Mouse (Mus musculus) frontal cortex, adult 2 months (tissue): ENCODE results near the gene Ephb2. TPM values are rescaled to one million over a fixed set of nuclear protein-coding genes. Genes with fewer than 3 reads are reported as not detected.
A peak's percentile ranks its signal among the peaks of the same experiment; 100 is the strongest.

Experiments
- DNase-seq, 2 experiments: peaks; one replicate each; pipeline ENCODE4 v3.0.0; 2022; ENCODE audit warnings: low spot score in 1 of 2; ENCODE audit errors: extremely low spot score in 1 of 2
- polyA plus RNA-seq: library from polyadenylated mRNA; depleted of rRNA; stranded (reverse); fragments of >200 nt; gene quantifications from 2 replicates; pipeline ENCODE4 v1.2.3, GENCODE M21; 2012; rRNA removed

The Ephb2 gene
- polyA plus RNA-seq, 1 experiment = 7.3 TPM

DNA sequence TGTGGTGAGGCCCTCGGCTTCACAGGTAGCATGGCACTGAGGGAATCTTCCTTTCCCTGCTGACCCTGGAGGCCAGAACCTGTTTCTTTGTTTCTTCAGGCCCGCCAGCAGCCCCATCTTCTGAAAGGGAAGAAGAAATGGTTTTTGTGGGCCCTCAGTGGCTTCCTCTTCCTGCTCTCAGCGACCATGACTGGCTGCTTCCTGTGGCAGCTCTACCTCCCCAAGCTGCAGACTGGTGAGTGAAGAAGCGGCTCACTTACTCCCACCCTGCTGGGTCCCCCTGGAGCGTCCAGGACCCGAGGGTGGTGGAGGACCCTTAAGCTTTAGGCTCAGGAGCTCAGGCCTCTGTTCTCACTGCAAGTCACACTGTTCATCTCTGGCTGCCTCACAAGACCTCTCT, 209.2 kb downstream of the Ephb2 start:
- DNase-seq = no peak

DNA sequence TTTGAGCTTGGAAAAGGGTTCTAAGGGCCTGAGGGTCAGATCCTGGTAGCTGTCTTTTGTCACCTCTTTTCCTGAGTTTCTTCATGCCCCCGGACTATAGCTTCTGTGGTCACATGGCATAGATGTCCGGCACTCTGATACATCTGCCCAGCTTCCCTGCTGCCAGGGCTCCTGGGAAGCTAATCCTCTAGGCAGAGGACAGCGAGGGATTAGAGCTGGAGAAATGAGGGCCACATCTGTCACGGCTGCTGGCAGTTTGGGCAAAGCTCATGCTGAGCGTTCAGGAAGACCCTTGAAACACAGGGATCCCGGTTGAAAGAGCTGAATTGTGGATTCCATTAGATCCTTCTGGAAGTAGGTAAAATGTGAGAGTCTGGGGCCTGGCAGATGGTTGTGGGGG, 213.4 kb downstream of the Ephb2 start, which contains the start of gene Lactbl1:
Gene Lactbl1, plus strand, starts transcription at position 234 of the 400 bp plus-strand sequence.
- DNase-seq = no peak

DNA sequence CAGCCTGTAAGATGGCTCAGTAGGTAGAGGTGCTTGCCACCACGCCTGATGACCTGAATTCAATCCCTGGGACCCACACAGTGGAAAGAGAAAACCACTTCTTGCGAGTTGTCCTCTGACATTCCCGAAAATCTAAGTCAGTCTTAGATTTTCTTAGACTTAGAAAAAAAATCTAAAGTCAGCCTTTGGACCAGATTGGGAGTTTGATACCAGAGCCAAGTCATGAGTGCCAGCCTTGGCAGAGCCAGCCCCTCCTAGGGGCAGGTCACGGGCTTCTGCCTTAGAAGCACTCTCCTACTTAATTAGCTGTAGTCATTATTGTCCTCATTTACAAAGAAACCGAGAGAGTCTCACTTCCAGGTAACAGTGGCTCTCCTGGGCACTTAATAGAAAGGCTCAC, 213.8 kb downstream of the Ephb2 start:
- DNase-seq = no peak

DNA sequence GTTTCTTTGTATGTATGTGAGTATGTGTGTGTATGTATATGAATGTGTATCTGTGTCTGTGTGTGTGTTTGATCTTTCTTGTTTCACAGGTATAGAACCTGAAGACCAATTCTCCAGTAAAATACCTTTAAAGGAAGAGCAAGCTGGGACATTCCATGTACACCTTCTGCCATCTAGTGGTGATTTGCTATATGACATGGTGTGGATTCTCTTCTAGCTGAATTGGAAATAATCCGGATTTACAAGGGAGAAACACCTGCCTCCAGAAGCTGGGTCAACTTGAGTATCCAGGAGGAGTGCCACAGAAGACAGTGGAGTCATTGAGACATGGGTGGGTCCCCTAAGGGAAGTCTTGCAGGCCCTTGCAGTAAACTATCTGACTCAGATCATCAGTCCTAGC, 214.5 kb downstream of the Ephb2 start:
- peak in 1 of 2 experiments; percentile 88 for DNase-seq

DNA sequence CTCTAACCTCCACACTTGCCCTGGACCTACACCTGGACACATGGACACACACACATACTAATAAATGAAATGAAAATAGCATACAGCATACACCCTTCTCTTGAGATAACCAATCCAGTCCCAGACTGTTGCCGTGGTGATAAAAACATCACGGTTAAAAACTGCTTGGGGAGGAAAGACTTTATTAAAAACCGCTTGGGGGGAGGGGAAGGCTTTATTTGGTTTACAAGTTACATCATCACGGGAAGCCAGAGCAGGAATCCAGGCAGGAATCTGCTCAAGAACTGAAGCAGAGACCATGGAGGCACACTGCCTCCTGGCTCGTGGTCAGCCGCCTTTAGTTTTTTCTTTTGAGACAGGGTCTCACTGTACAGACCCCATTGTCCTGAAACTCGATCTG, 222.1 kb downstream of the Ephb2 start:
- no peak for DNase-seq

DNA sequence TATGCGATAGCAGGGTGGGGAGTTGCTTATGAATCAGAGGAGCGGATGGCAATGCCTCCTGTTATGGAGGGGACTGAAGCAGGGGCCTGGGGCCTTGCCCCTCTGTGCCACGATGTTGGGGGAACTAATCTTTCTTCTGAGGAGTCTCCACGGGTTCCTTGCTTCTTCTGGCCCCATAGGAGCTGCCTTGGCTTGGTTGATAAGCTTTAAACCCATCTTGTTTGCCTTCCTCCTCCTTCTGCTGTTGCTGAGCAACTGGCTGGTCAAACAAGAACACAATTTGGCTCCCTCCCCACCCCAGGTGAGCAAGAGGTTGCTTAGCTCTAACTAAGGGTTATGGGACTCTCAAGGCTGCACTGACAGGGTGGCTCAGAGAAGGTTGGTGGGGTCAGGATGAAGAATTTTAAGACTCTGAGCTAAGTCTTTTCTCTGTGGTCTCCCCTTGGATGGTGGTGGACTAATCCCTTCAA, 225.4 kb downstream of the Ephb2 start, which contains the start of gene Tex46:
Gene Tex46, plus strand, starts transcription at position 51 of the 470 bp plus-strand sequence.
- DNase-seq = no peak

DNA sequence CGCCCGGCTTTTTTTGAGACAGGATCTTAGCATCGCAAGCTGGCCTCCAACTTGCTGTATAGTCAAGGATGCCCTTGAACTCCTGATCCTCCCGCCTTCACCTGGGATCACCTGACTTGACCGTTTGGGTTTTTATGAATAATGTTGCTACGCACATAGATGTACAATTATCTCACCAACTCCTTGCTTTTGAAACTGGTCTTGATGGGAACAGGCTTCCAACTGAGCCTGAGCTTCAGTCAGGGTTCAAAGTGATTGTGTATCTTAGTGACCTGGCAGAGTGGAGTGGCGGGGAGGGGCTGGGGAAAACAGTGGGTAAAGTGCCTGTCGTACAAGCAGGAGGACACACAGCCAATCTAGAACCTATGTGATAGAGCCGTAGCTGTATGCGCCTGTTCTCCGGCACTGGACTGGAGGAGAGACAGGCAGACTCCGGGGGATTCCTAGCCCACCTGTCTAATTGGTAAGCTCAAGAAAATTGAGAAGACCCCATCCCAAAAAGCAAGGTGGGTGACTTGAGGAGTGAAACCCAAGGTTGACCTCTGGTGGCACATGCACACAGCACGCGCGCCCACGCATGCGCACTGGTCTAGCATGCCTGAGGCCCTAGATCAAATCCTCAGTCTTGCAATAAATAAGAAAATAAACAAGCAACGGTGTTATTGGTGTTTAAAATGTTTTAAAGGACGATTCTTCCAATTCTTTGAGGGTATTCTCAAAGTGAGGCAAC, 229.9 kb downstream of the Ephb2 start:
- no peak for DNase-seq

DNA sequence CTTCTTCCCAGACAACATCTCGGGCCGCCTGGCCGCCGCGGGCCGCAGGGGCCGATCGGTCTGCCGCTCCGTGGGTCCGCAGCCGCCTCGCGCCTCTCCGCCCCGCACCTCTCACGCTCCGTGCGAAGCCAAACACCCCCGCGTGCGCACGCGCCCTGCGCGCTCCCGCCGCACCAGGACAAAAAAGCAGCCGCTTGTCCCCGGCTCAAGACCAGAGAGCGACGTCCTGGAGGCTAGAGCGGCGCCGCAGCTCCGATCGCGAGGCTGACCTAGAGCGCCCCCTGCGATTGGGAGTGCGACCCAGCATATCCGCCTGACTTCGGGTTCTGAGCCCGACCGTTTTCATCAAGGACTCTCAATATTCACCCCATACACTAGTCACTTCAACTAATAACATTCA, 233.2 kb downstream of the Ephb2 start, which contains the start of gene Kdm1a:
Gene Kdm1a, minus strand, starts transcription at position 156 of the 400 bp plus-strand sequence.
- DNase-seq = peak; percentile 85 to 98

DNA sequence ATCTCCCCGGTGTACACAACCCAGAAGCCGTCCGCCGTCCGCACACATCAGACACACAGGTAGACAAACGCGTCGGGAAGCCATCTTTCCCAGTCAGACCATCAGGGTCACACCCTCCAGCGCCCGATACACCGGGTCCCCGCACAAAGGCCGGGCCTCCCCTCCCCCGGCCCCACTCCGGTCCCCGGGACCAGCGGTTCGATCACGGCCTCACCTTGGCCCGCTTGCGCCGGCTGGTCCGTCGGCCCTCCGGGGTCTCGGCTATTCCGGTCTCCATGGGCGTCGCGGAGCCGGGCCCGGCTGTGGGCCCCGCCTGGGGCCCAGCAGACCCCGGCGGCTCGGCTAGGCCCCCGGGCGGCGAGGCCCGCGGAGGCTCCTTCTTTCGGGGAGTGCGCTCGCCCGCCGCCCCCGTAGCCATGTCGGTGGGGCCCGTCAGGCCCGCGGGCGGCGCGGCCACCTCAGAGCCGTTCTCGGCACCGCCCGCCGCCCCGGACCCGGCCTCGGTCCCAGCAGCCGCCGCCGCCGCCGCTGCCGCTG, 233.7 kb downstream of the Ephb2 start:
- no peak for DNase-seq

DNA sequence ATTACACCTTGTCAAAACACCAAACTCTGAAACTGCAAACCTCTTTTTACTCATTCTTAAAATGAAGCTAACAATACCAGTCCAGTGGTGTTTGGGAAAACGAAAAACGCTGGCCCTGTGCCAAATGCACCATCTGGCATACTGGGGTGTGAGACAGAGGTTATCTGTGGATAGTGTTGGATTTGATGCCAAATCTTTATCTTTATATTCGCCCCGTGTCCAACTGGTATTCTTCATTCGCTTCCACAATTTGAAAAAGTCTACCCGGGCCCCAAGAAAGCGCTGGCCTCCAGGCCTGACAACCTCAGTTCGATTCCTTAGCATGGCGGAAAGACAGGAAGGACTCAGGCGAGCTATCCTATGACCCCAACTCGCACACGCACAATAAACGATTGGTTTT, 234.3 kb downstream of the Ephb2 start:
- peak in 1 of 2 experiments; percentile 67 for DNase-seq

DNA sequence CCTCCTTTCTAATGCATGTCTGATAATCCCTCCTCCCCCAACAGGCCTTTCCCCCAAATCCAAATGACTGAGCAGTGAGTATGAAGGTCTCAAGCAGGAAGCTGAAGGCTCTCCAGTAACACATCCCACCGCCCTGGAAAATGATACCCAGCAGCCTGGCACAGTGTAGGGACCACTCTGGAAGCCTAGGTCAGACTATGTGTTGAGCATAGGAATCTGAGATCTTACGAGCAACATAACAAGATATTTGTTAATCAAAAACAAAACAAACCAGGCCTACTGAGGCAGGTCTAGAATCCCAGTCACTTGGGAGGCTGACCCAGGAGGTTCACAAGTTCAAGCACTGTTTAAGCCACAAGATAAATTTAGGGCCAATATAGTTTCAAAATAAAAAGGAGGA, 235.3 kb downstream of the Ephb2 start:
- no peak for DNase-seq

DNA sequence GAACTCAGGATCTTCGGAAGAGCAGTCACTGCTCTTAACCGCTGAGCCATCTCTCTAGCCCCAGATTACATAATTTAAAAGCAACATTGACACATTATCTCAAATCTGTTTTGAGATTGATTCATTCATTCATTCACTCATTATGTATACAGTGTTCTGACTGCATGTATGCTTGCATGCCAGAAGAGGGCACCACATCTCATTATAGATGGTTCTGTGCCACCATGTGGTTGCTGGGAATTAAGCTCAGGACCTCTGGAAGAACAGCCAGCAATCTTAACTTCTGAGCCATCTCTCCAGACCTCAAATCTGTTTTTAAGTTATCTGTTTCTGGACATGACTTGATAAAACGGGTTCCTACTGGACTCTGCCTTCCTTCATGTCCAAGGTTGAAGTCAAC, 235.9 kb downstream of the Ephb2 start:
- DNase-seq = no peak

DNA sequence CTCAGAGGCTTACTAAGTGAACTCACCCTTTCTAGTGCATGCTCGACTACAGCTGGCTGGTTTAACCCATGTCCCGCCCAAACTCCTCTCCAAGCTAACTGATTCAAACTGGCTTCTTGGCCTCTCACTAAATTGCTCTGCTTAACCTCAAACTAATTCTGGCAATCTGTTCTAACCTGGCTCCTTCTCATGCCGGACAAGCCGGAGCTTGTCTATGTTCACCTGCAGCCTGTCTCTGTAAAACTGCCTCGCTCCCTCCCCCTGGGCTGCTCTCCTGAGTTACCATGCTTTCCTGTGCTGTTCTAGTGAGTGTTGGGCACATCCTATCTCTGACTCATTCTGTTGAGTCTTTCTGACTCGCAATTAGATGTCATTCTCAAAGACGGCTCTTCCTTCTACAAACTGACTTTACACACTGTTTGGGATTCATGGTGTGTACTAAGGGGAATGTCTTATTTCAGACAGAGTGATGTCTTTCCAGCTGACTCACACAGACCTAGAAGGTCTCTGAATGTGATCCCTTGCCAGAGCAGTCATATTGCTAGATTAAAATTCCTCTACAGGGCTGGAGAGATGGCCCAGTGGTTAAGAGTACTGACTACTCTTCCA, 237.4 kb downstream of the Ephb2 start:
- DNase-seq = no peak

Other genes starting within 250 kb of the Ephb2 start
- 69.2 and 76.0 TPM in 2 replicates for gene Kdm1a, start 233.3 kb downstream of the Ephb2 start, polyA plus RNA-seq
- not detected in 2 replicates for gene Tex46, start 225.6 kb downstream of the Ephb2 start, polyA plus RNA-seq
- 0.08 and 0.12 TPM in 2 replicates for gene Lactbl1, start 213.4 kb downstream of the Ephb2 start, polyA plus RNA-seq
- gene C1qb, start 50.2 kb upstream of the Ephb2 start, polyA plus RNA-seq = 100 and 129 TPM in 2 replicates
- gene C1qc, start 57.1 kb upstream of the Ephb2 start, polyA plus RNA-seq = 58.3 and 84.6 TPM in 2 replicates
- gene C1qa, start 62.8 kb upstream of the Ephb2 start, polyA plus RNA-seq = 67.6 and 92.8 TPM in 2 replicates
- gene Epha8, start 120.8 kb upstream of the Ephb2 start, polyA plus RNA-seq = 5.1 and 6.4 TPM in 2 replicates
- 7.4 and 7.5 TPM in 2 replicates for gene Zbtb40, start 212.8 kb upstream of the Ephb2 start, polyA plus RNA-seq